Mouse (Mus musculus) embryonic facial prominence, embryonic 15.5 days (tissue): ENCODE measurements around the gene Dip2b. TPM values are rescaled to one million over a fixed set of nuclear protein-coding genes. Genes with fewer than 3 reads are reported as not detected.

Experiments
- ATAC-seq: fragments of 200-750 bp; cut with Nextera tagmentation; 2 replicates; pipeline ENCODE4 v1.8.0; 2017; ENCODE audit warnings: low read depth, moderate TSS enrichment; ENCODE audit not compliant: insufficient number of reproducible peaks, low FRiP score, low TSS enrichment
- H3K27ac ChIP-seq: fragments of 300-500 bp; sonication (generic); replicated peaks from 2 replicates; pipeline ENCODE4 v1.5.1; 2015; ENCODE audit warnings: mild to moderate bottlenecking, inconsistent platforms
- H3K27me3 ChIP-seq: fragments of 300-500 bp; sonication (generic); 2 replicates; pipeline ENCODE4 v1.6.1; 2015; ENCODE audit warnings: inconsistent platforms
- H3K36me3 ChIP-seq: fragments of 300-500 bp; sonication (generic); 2 replicates; pipeline ENCODE4 v1.6.1; 2015; ENCODE audit warnings: mild to moderate bottlenecking, inconsistent platforms
- H3K4me1 ChIP-seq: fragments of 300-500 bp; sonication (generic); 2 replicates; pipeline ENCODE4 v1.6.1; 2015; ENCODE audit warnings: inconsistent platforms
- H3K4me2 ChIP-seq: fragments of 300-500 bp; sonication (generic); replicated peaks from 2 replicates; pipeline ENCODE4 v1.6.1; 2015; ENCODE audit warnings: mild to moderate bottlenecking, inconsistent platforms
- H3K4me3 ChIP-seq: fragments of 300-500 bp; sonication (generic); replicated peaks from 2 replicates; pipeline ENCODE4 v1.5.1; 2015; ENCODE audit warnings: mild to moderate bottlenecking, inconsistent platforms
- H3K9ac ChIP-seq: fragments of 300-500 bp; sonication (generic); 2 replicates; pipeline ENCODE4 v1.6.1; 2015; ENCODE audit warnings: inconsistent platforms
- H3K9me3 ChIP-seq: fragments of 300-500 bp; sonication (generic); replicated peaks from 2 replicates; pipeline ENCODE4 v1.6.1; 2016; ENCODE audit warnings: inconsistent platforms
- WGBS: fragments of 180-500 bp; shearing (Covaris S2); methylation state at CpG from one replicate; pipeline ENCODE4 v1.1.7; 2015; 5-methylcytosine and 5-hydroxymethylcytosine counted together
- polyA plus RNA-seq: library from polyadenylated mRNA; unstranded; fragments of >200 nt; fragmentation: Nextera tagmentation; extraction: Ambion mirVana; gene quantifications from 2 replicates; pipeline ENCODE4 v1.2.1, GENCODE M21; 2015

The Dip2b gene
- polyA plus RNA-seq, 1 experiment from 2014 or later, result 11.2 TPM

GRCm38 (mm10) chr15:100201806-100202205, 163.3 kb downstream of the Dip2b start:
- Histone ChIP-seq H3K4me2 (no peak overlapping the region), H3K4me3 (no peak overlapping the region), H3K36me3 (peaks cover 56% of the 10 kb centered on the region), H3K9me3 (no peaks in the 10 kb centered on the region), H3K4me1 (peaks cover 6% of the 10 kb centered on the region; the same call in 1 of the 2 replicates), H3K27me3 (no peaks in the 10 kb centered on the region), H3K9ac (no peak overlapping the region), H3K27ac (no peak overlapping the region)
- no peak for ATAC-seq
- 88% methylated on average over 3 of the region's 3 CpGs for WGBS

GRCm38 (mm10) chr15:100202431-100203015, 164.1 kb downstream of the Dip2b start:
- Histone ChIP-seq H3K27ac (no peak overlapping the region), H3K9me3 (no peaks in the 10 kb centered on the region), H3K36me3 (peaks cover 61% of the 10 kb centered on the region), H3K9ac (no peak overlapping the region), H3K4me3 (no peak overlapping the region), H3K4me2 (no peak overlapping the region), H3K27me3 (no peaks in the 10 kb centered on the region), H3K4me1 (peaks cover 6% of the 10 kb centered on the region; the same call in 1 of the 2 replicates)
- ATAC-seq, result no peak
- 80% methylated on average over 4 of the region's 4 CpGs for WGBS

- Histone ChIP-seq H3K36me3 (peaks cover 72% of the 10 kb centered on the region), H3K4me3 (no peak overlapping the region), H3K27me3 (no peaks in the 10 kb centered on the region), H3K9ac (no peak overlapping the region), H3K9me3 (no peaks in the 10 kb centered on the region), H3K4me2 (no peak overlapping the region), H3K27ac (no peak overlapping the region), H3K4me1 (no peaks in the 10 kb centered on the region)
- ATAC-seq, result no peak
- 97% methylated on average over 1 of the region's 1 CpGs for WGBS
Observed at GRCm38 (mm10) chr15:100204574-100204973, 166.1 kb downstream of the Dip2b start.

GRCm38 (mm10) chr15:100210013-100210412, 171.5 kb downstream of the Dip2b start:
- Histone ChIP-seq H3K27me3 (no peaks in the 10 kb centered on the region), H3K36me3 (peaks cover 89% of the 10 kb centered on the region), H3K9me3 (no peaks in the 10 kb centered on the region), H3K9ac (no peak overlapping the region), H3K4me1 (no peaks in the 10 kb centered on the region), H3K4me3 (no peak overlapping the region), H3K27ac (no peak overlapping the region), H3K4me2 (no peak overlapping the region)
- 98% methylated on average over 3 of the region's 3 CpGs for WGBS
- ATAC-seq, result no peak

GRCm38 (mm10) chr15:100213339-100213738, 174.9 kb downstream of the Dip2b start:
- H3K4me1 ChIP-seq, result no peaks in the 10 kb centered on the region
- H3K4me3 ChIP-seq, result no peak overlapping the region
- peaks cover 73% of the 10 kb centered on the region for H3K36me3 ChIP-seq
- H3K4me2 ChIP-seq, result no peak overlapping the region
- no peaks in the 10 kb centered on the region for H3K27me3 ChIP-seq
- H3K9me3 ChIP-seq, result no peaks in the 10 kb centered on the region
- no peak for ATAC-seq
- no peak overlapping the region for H3K27ac ChIP-seq
- 94% methylated on average over 2 of the region's 2 CpGs for WGBS
- H3K9ac ChIP-seq, result no peak overlapping the region

GRCm38 (mm10) chr15:100215092-100215491, 176.6 kb downstream of the Dip2b start:
- Histone ChIP-seq H3K9ac (no peak overlapping the region), H3K36me3 (peaks cover 58% of the 10 kb centered on the region), H3K4me2 (no peak overlapping the region), H3K4me1 (no peaks in the 10 kb centered on the region), H3K27me3 (no peaks in the 10 kb centered on the region), H3K4me3 (no peak overlapping the region), H3K27ac (no peak overlapping the region), H3K9me3 (no peaks in the 10 kb centered on the region)
- WGBS, result 85% methylated on average over 11 of the region's 11 CpGs
- no peak for ATAC-seq

- Histone ChIP-seq H3K36me3 (peaks cover 48% of the 10 kb centered on the region), H3K9me3 (no peaks in the 10 kb centered on the region), H3K4me1 (no peaks in the 10 kb centered on the region), H3K4me2 (no peak overlapping the region), H3K27ac (no peak overlapping the region), H3K4me3 (no peak overlapping the region), H3K9ac (no peak overlapping the region), H3K27me3 (no peaks in the 10 kb centered on the region)
- no peak for ATAC-seq
- 95% methylated on average over 9 of the region's 9 CpGs for WGBS
Observed at GRCm38 (mm10) chr15:100216173-100216572, 177.7 kb downstream of the Dip2b start.

- Histone ChIP-seq H3K4me1 (no peaks in the 10 kb centered on the region), H3K9me3 (0 out of 2 replicates have a peak, but pooled peaks cover 3% of the 10 kb centered on the region), H3K9ac (no peak overlapping the region), H3K27me3 (no peaks in the 10 kb centered on the region), H3K4me3 (no peak overlapping the region), H3K36me3 (peaks cover 31% of the 10 kb centered on the region), H3K27ac (no peak overlapping the region), H3K4me2 (no peak overlapping the region)
- ATAC-seq, result no peak
- WGBS, result 92% methylated on average over 3 of the region's 3 CpGs
Observed at GRCm38 (mm10) chr15:100218018-100218417, 179.6 kb downstream of the Dip2b start.

- no peak overlapping the region for H3K9ac ChIP-seq
Observed at GRCm38 (mm10) chr15:100219396-100219795, 180.9 kb downstream of the Dip2b start.

GRCm38 (mm10) chr15:100220916-100221315, 182.5 kb downstream of the Dip2b start:
- Histone ChIP-seq H3K9me3 (peaks cover 7% of the 10 kb centered on the region; the same call in 1 of the 2 replicates), H3K9ac (no peak overlapping the region), H3K27ac (no peak overlapping the region), H3K4me1 (no peaks in the 10 kb centered on the region), H3K36me3 (peaks cover 8% of the 10 kb centered on the region), H3K4me2 (no peak overlapping the region), H3K4me3 (no peak overlapping the region), H3K27me3 (no peaks in the 10 kb centered on the region)
- no peak for ATAC-seq
- WGBS, result 79% methylated on average over 7 of the region's 7 CpGs

More at GRCm38 (mm10) chr15:100219396-100219795, 180.9 kb downstream of the Dip2b start:
- ATAC-seq, result no peak
- Histone ChIP-seq H3K27me3 (no peaks in the 10 kb centered on the region), H3K4me1 (no peaks in the 10 kb centered on the region), H3K4me2 (no peak overlapping the region), H3K4me3 (no peak overlapping the region), H3K9me3 (peaks cover 7% of the 10 kb centered on the region; the same call in 1 of the 2 replicates), H3K27ac (no peak overlapping the region), H3K36me3 (peaks cover 20% of the 10 kb centered on the region)
- WGBS, result 38% methylated on average over 1 of the region's 1 CpGs

GRCm38 (mm10) chr15:100225381-100225780, 186.9 kb downstream of the Dip2b start:
- peaks cover 17% of the 10 kb centered on the region for H3K4me1 ChIP-seq
- WGBS, result 92% methylated on average over 4 of the region's 4 CpGs
- no peak overlapping the region for H3K9ac ChIP-seq
- no peak overlapping the region for H3K4me2 ChIP-seq
- H3K9me3 ChIP-seq, result peaks cover 7% of the 10 kb centered on the region; the same call in 1 of the 2 replicates
- no peak overlapping the region for H3K27ac ChIP-seq
- H3K4me3 ChIP-seq, result no peak overlapping the region
- no peaks in the 10 kb centered on the region for H3K27me3 ChIP-seq
- ATAC-seq, result no peak
- peaks cover 4% of the 10 kb centered on the region; the same call in 1 of the 2 replicates for H3K36me3 ChIP-seq

- Histone ChIP-seq H3K9ac (no peak overlapping the region), H3K9me3 (peaks cover 7% of the 10 kb centered on the region; the same call in 1 of the 2 replicates), H3K4me2 (no peak overlapping the region), H3K27me3 (no peaks in the 10 kb centered on the region), H3K27ac (no peak overlapping the region), H3K4me3 (no peak overlapping the region), H3K36me3 (peaks cover 4% of the 10 kb centered on the region; the same call in 1 of the 2 replicates), H3K4me1 (peaks cover 17% of the 10 kb centered on the region)
- WGBS, result 87% methylated on average over 1 of the region's 1 CpGs
- no peak for ATAC-seq
Observed at GRCm38 (mm10) chr15:100225891-100226290, 187.4 kb downstream of the Dip2b start.
